Mouse (Mus musculus) heart, embryonic 14.5 days (tissue): Measurements from ENCODE around the gene Tfdp2. TPM values are rescaled to one million over a fixed set of nuclear protein-coding genes. Genes with fewer than 3 reads are reported as not detected.
A peak's percentile ranks its signal among the peaks of the same experiment; 100 is the strongest.
"Not testable (repeated sequence)": the region's sequence is repeated elsewhere in the genome, so short reads cannot be mapped to it uniquely, and the experiment has no call there.

ENCODE experiments used
- ATAC-seq: fragments of 200-750 bp; cut with Nextera tagmentation; 2 replicates; pipeline ENCODE4 v1.8.0; 2017; ENCODE audit warnings: low read depth, moderate TSS enrichment; ENCODE audit not compliant: insufficient number of reproducible peaks, insufficient read depth, low FRiP score
- H3K27ac ChIP-seq, 2 experiments: fragments of 200-500 bp in 1 of 2; fragments of 300-500 bp in 1 of 2; sonication (generic) in 1 of 2; replicated peaks in 1 of 2; 2 replicates each; pipeline ENCODE4 v1.5.1; 2012 to 2014; ENCODE audit warnings: low read depth in 2 of 2, low read length in 2 of 2, control low read depth in 1 of 2, mild to moderate bottlenecking in 1 of 2, mixed read lengths in 1 of 2; ENCODE audit not compliant: control insufficient read depth in 1 of 2, insufficient read depth in 1 of 2
- H3K27me3 ChIP-seq: fragments of 300-500 bp; sonication (generic); 2 replicates; pipeline ENCODE4 v1.6.1; 2014; ENCODE audit warnings: mild to moderate bottlenecking, low read length, control low read depth; ENCODE audit not compliant: control insufficient read depth, insufficient read depth
- H3K36me3 ChIP-seq: fragments of 300-500 bp; sonication (generic); 2 replicates; pipeline ENCODE4 v1.6.1; 2014; ENCODE audit warnings: mild to moderate bottlenecking, control low read depth, low read length, mixed read lengths; ENCODE audit not compliant: control insufficient read depth, insufficient read depth
- H3K4me1 ChIP-seq, 2 experiments: fragments of 200-500 bp in 1 of 2; fragments of 300-500 bp in 1 of 2; sonication (generic) in 1 of 2; 2 replicates each; pipeline ENCODE4 v1.6.1; 2012 to 2014; ENCODE audit warnings: low read length in 2 of 2, control low read depth in 1 of 2, mixed read lengths in 1 of 2; ENCODE audit not compliant: control insufficient read depth in 2 of 2, insufficient read depth in 2 of 2
- H3K4me2 ChIP-seq: fragments of 300-500 bp; sonication (generic); 2 replicates; pipeline ENCODE4 v1.6.1; 2014; ENCODE audit warnings: mild to moderate bottlenecking, low read length
- H3K4me3 ChIP-seq, 2 experiments: fragments of 200-500 bp in 1 of 2; fragments of 300-500 bp in 1 of 2; sonication (generic) in 1 of 2; 2 replicates each; pipeline ENCODE4 v1.5.1; 2012 to 2014; ENCODE audit warnings: low read length in 2 of 2, mild to moderate bottlenecking in 2 of 2, control low read depth in 1 of 2, low read depth in 1 of 2, moderate library complexity in 1 of 2; ENCODE audit not compliant: control insufficient read depth in 1 of 2, insufficient read depth in 1 of 2
- H3K9ac ChIP-seq: fragments of 300-500 bp; sonication (generic); 2 replicates; pipeline ENCODE4 v1.6.1; 2014; ENCODE audit warnings: mild to moderate bottlenecking, low read length
- H3K9me3 ChIP-seq: fragments of 300-500 bp; sonication (generic); 2 replicates; pipeline ENCODE4 v1.6.1; 2016; ENCODE audit warnings: low read length, control low read depth; ENCODE audit not compliant: control insufficient read depth
- WGBS: fragments of 180-500 bp; shearing (Covaris S2); extraction: QIAGEN DNeasy Blood & Tissue Kit; methylation state at CpG from one replicate; pipeline ENCODE4 v1.1.7; 2014; 5-methylcytosine and 5-hydroxymethylcytosine counted together
- polyA plus RNA-seq: library from polyadenylated mRNA; unstranded; fragments of >200 nt; fragmentation: Nextera tagmentation; extraction: Ambion mirVana; gene quantifications from 2 replicates; pipeline ENCODE4 v1.2.1, GENCODE M21; 2014

The Tfdp2 gene
- polyA plus RNA-seq, 1 experiment from 2014 or later = 38.1 TPM

DNA sequence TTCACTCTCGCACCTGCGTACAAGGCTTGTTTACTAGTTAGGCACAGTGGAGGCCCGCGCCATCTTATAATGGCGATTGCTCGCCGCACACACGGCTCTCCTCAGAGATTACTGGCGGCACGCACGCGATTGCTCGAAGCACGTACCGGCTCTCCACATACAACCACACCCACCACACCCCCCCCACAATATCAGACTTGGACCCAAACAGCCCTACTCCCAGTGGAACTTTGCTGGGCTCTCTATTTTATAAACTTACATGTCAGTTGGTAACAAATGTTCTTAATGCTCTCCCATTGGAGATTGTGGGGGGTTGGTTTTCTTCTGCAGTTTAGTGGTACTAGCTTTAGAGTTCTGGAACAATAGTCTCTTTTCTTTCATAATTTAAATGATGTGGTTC is 32.1 kb upstream of the Tfdp2 start:
- not testable (repeated sequence) for ATAC-seq, H3K4me2 ChIP-seq, H3K4me3 ChIP-seq, H3K27ac ChIP-seq, H3K9ac ChIP-seq, H3K9me3 ChIP-seq, H3K27me3 ChIP-seq, H3K36me3 ChIP-seq
- 97% methylated on average over 13 of the region's 15 CpGs for WGBS
- peaks cover 9 to 10% of the 10 kb centered on the region in 2 experiments; a peak in 2 of 4 replicates for H3K4me1 ChIP-seq

DNA sequence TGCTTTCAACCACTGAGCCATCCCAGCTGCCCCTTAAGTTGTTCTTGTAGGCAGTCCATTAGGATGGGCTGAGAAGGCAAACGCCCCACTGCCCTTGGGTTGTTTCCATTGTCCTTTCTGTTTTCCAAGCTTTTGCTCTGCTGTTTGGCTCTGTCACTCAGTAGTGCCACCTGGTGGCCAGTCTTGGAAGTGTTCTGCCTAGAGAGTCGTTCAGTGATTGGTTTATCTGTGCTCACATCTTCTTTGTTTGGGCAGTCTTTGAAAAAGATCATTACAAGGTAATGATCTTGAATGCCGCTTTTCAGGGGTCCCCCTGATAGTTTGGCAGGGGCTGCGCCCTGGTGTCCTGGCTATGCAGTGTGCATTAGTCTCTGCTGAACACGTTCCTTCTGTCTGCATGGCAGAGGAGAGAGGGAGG is 28.9 kb upstream of the Tfdp2 start:
- H3K4me1 ChIP-seq = peaks cover 0 to 3% of the 10 kb centered on the region in 2 experiments; a peak in 2 of 4 replicates
- no peak overlapping the region for H3K4me2 ChIP-seq
- H3K4me3 ChIP-seq = no peak overlapping the region
- no peaks in the 10 kb centered on the region for H3K27me3 ChIP-seq
- no peaks in the 10 kb centered on the region for H3K9me3 ChIP-seq
- no peak overlapping the region for H3K27ac ChIP-seq
- 36% methylated on average over 5 of the region's 5 CpGs for WGBS
- H3K36me3 ChIP-seq = peaks cover 3% of the 10 kb centered on the region; the same call in 1 of the 2 replicates
- no peak for ATAC-seq
- no peak overlapping the region for H3K9ac ChIP-seq

DNA sequence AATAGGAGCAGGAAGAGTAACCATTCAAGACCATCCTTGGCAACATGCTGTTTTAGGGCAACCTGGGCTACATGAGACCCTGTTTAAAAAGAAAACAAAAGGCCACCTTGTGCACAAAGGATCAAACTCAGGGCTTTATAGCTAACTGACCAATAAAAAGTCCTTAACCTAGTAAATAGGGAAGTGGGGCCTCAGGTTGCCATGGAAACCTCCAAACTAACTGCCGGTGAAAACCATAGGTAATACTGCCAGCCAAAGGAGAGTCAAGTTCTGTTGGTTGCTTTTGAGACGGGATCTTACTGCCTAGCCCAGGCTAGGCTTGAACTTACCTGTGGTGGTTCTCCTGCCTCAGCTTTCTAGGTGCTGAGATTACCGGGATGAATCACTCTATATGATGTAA is 25.5 kb upstream of the Tfdp2 start:
- Histone ChIP-seq H3K4me2 (no peak overlapping the region), H3K9ac (no peak overlapping the region), H3K27ac (no peak overlapping the region), H3K4me3 (no peak overlapping the region), H3K27me3 (no peaks in the 10 kb centered on the region), H3K36me3 (peaks cover 3% of the 10 kb centered on the region; the same call in 1 of the 2 replicates), H3K4me1 (peaks cover 0 to 3% of the 10 kb centered on the region in 2 experiments; a peak in 2 of 4 replicates), H3K9me3 (no peaks in the 10 kb centered on the region)
- ATAC-seq = no peak
- 84% methylated on average over 3 of the region's 3 CpGs for WGBS

DNA sequence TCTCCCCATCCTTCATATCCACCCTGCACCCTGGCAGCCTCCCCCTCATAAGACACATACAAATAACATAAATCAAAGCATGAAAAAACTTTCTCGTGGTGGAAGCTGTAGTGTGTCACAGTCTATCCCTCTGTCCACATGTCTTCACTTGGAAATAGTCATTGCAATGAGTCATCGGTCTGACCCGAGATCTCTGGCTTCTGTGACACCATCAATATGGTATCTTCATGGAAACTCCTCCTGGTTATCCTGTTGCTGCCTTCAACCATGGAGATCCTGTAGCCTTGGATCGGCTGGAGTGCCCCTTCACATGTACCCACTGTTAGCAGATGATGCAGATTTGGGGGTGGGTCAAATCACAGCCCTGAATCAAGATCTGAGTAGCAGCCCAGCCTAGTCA is 11.2 kb upstream of the Tfdp2 start:
- H3K4me2 ChIP-seq = no peak overlapping the region
- WGBS = 64% methylated on average over 4 of the region's 4 CpGs
- H3K9me3 ChIP-seq = no peaks in the 10 kb centered on the region
- no peak overlapping the region for H3K27ac ChIP-seq
- no peak for ATAC-seq
- no peak overlapping the region for H3K4me3 ChIP-seq
- peaks cover 7% of the 10 kb centered on the region; the same call in 1 of the 2 replicates for H3K36me3 ChIP-seq
- no peak overlapping the region for H3K9ac ChIP-seq
- peaks cover 3 to 4% of the 10 kb centered on the region in 2 experiments; a peak in 3 of 4 replicates for H3K4me1 ChIP-seq
- no peaks in the 10 kb centered on the region for H3K27me3 ChIP-seq

DNA sequence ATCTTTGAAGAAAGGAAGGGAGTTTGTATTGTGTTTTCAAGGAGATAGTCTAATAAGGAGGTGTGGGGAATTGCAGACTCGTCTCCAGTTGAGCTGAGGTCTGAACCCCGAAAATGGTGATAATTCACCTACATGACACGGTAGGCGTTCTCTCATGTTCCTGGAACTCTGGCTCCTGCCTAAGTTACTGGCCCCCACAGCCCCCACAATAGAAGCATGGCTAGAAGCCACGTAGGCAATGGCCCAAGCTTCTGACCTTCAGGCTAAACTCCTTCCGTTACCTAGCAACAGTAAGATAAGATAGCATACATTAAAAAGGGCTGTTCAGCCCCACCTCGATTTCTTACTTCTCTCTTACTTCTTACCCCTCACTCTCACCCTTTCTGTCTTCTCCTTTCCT is 9.4 kb upstream of the Tfdp2 start:
- Histone ChIP-seq H3K4me3 (no peak overlapping the region), H3K9ac (no peak overlapping the region), H3K4me2 (no peak overlapping the region), H3K27ac (no peak overlapping the region), H3K36me3 (peaks cover 7% of the 10 kb centered on the region; the same call in 1 of the 2 replicates), H3K27me3 (no peaks in the 10 kb centered on the region), H3K4me1 (peaks cover 3 to 4% of the 10 kb centered on the region in 2 experiments; a peak in 3 of 4 replicates), H3K9me3 (no peaks in the 10 kb centered on the region)
- no peak for ATAC-seq
- WGBS = 47% methylated on average over 7 of the region's 7 CpGs

DNA sequence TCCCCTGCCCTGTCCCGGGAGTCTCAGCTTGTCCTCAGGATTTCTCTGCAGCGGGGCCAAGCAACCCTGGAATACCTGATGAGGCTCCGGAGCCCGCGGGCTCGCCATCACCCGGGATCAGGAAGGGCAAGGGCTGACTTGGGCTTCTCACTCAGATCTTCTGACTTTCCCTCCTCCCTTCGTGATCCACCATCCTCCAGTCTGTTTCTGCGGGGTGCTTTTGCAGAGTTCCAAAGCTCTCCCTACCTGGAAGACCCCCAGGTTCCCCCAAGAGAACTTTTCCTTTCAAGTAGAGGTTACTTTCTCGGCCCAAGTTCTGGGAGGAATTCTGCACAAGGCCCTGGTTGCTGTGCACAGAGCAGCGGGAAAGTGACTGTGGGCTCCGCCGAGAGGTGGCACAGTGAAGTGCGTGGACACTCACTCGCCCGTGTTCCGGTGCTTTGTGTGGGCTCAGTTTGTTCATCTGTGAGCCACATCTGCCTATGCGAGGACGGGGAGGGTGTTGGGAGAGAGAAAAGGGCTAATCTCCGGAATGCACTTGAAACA is 634 bp downstream of the Tfdp2 start:
- Histone ChIP-seq H3K4me2 (peak overlapping the region; percentile 94), H3K36me3 (no peaks in the 10 kb centered on the region), H3K9ac (peak overlapping the region; percentile 92), H3K4me1 (peaks cover 6 to 20% of the 10 kb centered on the region in 2 experiments), H3K27ac (peak overlapping the region; percentile 83 to 93), H3K27me3 (no peaks in the 10 kb centered on the region), H3K4me3 (peak overlapping the region; percentile 81 to 90), H3K9me3 (no peaks in the 10 kb centered on the region)
- no peak for ATAC-seq
- 0% methylated on average over 20 of the region's 20 CpGs for WGBS

DNA sequence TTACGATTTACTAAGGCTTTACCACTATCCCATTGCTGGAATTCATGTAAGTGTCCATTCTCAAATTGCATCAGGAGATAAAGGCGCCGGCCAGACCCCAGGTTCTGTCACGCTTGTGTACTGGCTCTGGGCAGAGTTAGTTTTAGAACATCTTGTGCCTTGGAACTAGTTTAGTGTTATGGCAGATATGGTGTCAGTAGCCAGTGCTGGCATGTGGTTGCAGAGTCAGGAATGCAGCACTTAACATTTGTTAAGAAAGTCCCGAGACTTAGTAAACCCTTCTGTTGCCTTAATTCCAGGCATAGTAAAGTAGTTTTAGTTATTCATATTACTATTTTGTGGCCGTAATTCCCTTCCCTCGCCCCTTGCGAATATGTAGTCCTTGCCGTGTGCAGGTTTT is 1.7 kb downstream of the Tfdp2 start:
- Histone ChIP-seq H3K9me3 (no peaks in the 10 kb centered on the region), H3K36me3 (peaks cover 7% of the 10 kb centered on the region), H3K27me3 (no peaks in the 10 kb centered on the region), H3K27ac (0 out of 4 replicates have a peak overlapping the region, but pooled peaks of 1 of the 2 experiments have one; percentile 28), H3K9ac (peak overlapping the region; percentile 92; the same call in 1 of the 2 replicates), H3K4me2 (peak overlapping the region; percentile 94), H3K4me1 (peaks cover 6 to 20% of the 10 kb centered on the region in 2 experiments), H3K4me3 (peak overlapping the region in 1 of 2 experiments; percentile 90; a peak in 2 of 4 replicates)
- WGBS = 61% methylated on average over 9 of the region's 9 CpGs
- ATAC-seq = no peak

DNA sequence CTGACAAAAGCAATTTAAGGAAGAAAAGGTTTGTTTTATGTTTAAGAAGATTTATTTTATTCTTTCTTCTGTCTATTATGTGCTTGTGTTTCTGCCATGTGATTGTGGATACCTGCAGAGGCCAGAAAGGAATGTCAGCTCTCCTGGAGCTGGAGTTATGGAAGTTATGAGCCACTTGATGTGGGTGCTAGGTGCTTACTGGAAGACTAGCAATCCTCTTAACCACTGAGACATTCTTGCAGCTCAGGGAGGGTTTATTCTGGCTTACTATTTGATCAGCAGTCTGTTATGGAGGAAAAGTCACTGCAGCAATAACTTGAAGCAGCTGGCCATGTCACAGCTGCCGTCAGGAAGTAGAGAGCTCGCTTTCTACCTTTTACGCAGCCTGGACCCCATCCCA is 7.6 kb downstream of the Tfdp2 start:
- Histone ChIP-seq H3K9me3 (no peaks in the 10 kb centered on the region), H3K27ac (no peak overlapping the region)
- WGBS = 97% methylated on average over 3 of the region's 3 CpGs

More for the DNA sequence above, 7.6 kb downstream of the Tfdp2 start:
- H3K36me3 ChIP-seq = peaks cover 25% of the 10 kb centered on the region
- no peak overlapping the region for H3K4me2 ChIP-seq
- H3K9ac ChIP-seq = no peak overlapping the region
- no peaks in the 10 kb centered on the region for H3K4me1 ChIP-seq
- H3K27me3 ChIP-seq = no peaks in the 10 kb centered on the region
- H3K4me3 ChIP-seq = no peak overlapping the region
- ATAC-seq = no peak
